In the genomic region with DNA sequence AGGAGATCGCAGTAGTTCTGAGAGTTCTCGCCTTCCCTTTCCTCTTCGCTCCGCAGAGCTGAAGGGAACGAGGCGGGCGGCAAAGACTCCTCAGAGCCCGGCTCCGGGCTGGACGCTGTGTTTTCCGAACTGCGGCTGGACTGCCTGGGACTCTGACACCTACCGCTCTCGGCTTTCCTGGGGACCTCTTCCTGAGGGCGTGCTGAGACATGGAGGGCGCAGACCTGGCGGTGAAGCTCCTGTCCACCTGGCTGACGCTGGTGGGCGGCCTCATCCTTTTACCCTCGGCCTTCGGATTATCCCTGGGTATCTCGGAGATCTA, we compare ENCODE assay signal across 8 mouse cellular contexts. TPM values are rescaled to one million over a fixed set of nuclear protein-coding genes. Genes with fewer than 3 reads are reported as not detected.
DNase-seq lines count a peak whose midpoint lies in the region; ATAC-seq and TF ChIP-seq lines count a peak whose summit lies in the region.

No protein-coding gene starts in this region.

- ATAC-seq in kidney, embryonic 15.5 days (replicated peaks; ENCODE audit: low FRiP score): peak; percentile 60

- peaks cover 18% of the 10 kb centered on the region for H3K4me1 ChIP-seq in kidney, embryonic 15.5 days
- H3K4me1 ChIP-seq in bone marrow, adult 2 months (ENCODE audit: control insufficient read depth, insufficient read depth, low read length): no peaks in the 10 kb centered on the region; the same call in 1 of the 2 replicates
- H3K4me1 ChIP-seq in hindbrain, embryonic 10.5 days (replicated peaks): peaks cover 22% of the 10 kb centered on the region
- peaks cover 23% of the 10 kb centered on the region for H3K4me1 ChIP-seq in midbrain, embryonic 10.5 days

- peaks cover 52% of the 10 kb centered on the region for H3K27me3 ChIP-seq in kidney, embryonic 15.5 days
- peaks cover 62% of the 10 kb centered on the region for H3K27me3 ChIP-seq in hindbrain, embryonic 10.5 days (ENCODE audit: insufficient read depth, poor library complexity, severe bottlenecking)
- H3K27me3 ChIP-seq in midbrain, embryonic 10.5 days (ENCODE audit: low read depth, poor library complexity, severe bottlenecking): peaks cover 61% of the 10 kb centered on the region

- WGBS in kidney, embryonic 15.5 days: under 1% methylated on average over 22 of the region's 22 CpGs
- 1% methylated on average over 22 of the region's 22 CpGs for WGBS in bone marrow, adult 2 months
- under 1% methylated on average over 22 of the region's 22 CpGs for WGBS in hindbrain, embryonic 10.5 days
- WGBS in midbrain, embryonic 10.5 days: 1% methylated on average over 22 of the region's 22 CpGs

- H3K9me3 ChIP-seq in kidney, embryonic 15.5 days (replicated peaks): peaks cover 8% of the 10 kb centered on the region
- H3K9me3 ChIP-seq in hindbrain, embryonic 10.5 days: 0 out of 2 replicates have a peak, but pooled peaks cover 4% of the 10 kb centered on the region
- 0 out of 2 replicates have a peak, but pooled peaks cover 5% of the 10 kb centered on the region for H3K9me3 ChIP-seq in midbrain, embryonic 10.5 days (replicated peaks)

- no peaks in the 10 kb centered on the region for H3K36me3 ChIP-seq in kidney, embryonic 15.5 days
- H3K36me3 ChIP-seq in hindbrain, embryonic 10.5 days: no peaks in the 10 kb centered on the region
- H3K36me3 ChIP-seq in midbrain, embryonic 10.5 days: no peaks in the 10 kb centered on the region

- peak overlapping the region; percentile 46 for H3K9ac ChIP-seq in kidney, embryonic 15.5 days

- no peak for DNase-seq in kidney, adult 18-20 months
- DNase-seq in hindbrain, embryonic 10.5 days (ENCODE audit: low spot score): no peak
- no peak for DNase-seq in midbrain, embryonic 10.5 days (ENCODE audit: low spot score)
- no peak for DNase-seq in T-cell, adult 2 months (ENCODE audit: low spot score)
- no peak for DNase-seq in thymus, postnatal 0 days (ENCODE audit: low spot score)
- DNase-seq in testis, postnatal 10 days (ENCODE audit: low spot score): no peak

- TF ChIP-seq CTCF in bone marrow, adult 2 months (IDR thresholded peaks at IDR 0.05; ENCODE audit: control insufficient read depth, insufficient read depth, low read length): no peak

- TF ChIP-seq POLR2A in bone marrow, adult 2 months (IDR thresholded peaks at IDR 0.05; ENCODE audit: borderline replicate concordance, control insufficient read depth, low read depth, low read length): no peak

- peak overlapping the region; percentile 98 for H3K4me2 ChIP-seq in kidney, embryonic 15.5 days

- H3K4me3 ChIP-seq in kidney, embryonic 15.5 days (replicated peaks): peak overlapping the region; percentile 62
- peak overlapping the region; percentile 73 for H3K4me3 ChIP-seq in bone marrow, adult 2 months (replicated peaks; ENCODE audit: control insufficient read depth, low read depth, low read length)
- H3K4me3 ChIP-seq in hindbrain, embryonic 10.5 days: peak overlapping the region; percentile 74
- peak overlapping the region; percentile 78 for H3K4me3 ChIP-seq in midbrain, embryonic 10.5 days

- no peak overlapping the region for H3K27ac ChIP-seq in kidney, embryonic 15.5 days
- H3K27ac ChIP-seq in bone marrow, adult 2 months (ENCODE audit: control insufficient read depth, insufficient read depth, low read depth, low read length, poor library complexity): peak overlapping the region; percentile 91
- H3K27ac ChIP-seq in hindbrain, embryonic 10.5 days: peak overlapping the region; percentile 70
- H3K27ac ChIP-seq in midbrain, embryonic 10.5 days (replicated peaks): peak overlapping the region; percentile 64; the same call in 1 of the 2 replicates

RNA-seq across cellular contexts. Expression of a gene that starts 1.0 kb away (rescaled TPM):
- polyA plus RNA-seq in kidney, embryonic 15.5 days (2015; fragmentation: Nextera tagmentation; extraction: Ambion mirVana): 1.1 and 1.7 TPM in 2 replicates
- 2.7 and 4.0 TPM in 2 replicates for polyA plus RNA-seq in bone marrow, adult 2 months (2011; ENCODE audit: insufficient read depth, insufficient read length, low replicate concordance, missing spikeins)
- 0.50 and 0.96 TPM in 2 replicates for polyA plus RNA-seq in hindbrain, embryonic 10.5 days (2016; fragmentation: Nextera tagmentation; extraction: Ambion mirVana)
- polyA plus RNA-seq in midbrain, embryonic 10.5 days (2016; fragmentation: Nextera tagmentation; extraction: Ambion mirVana): 0.73 and 1.1 TPM in 2 replicates
- 2.7 and 3.0 TPM in 2 replicates for polyA plus RNA-seq in thymus, postnatal 0 days (2015; fragmentation: Nextera tagmentation; extraction: Ambion mirVana)

RNA-seq across cellular contexts. Expression of a gene that starts 25.8 kb away (rescaled TPM):
- polyA plus RNA-seq in kidney, embryonic 15.5 days (2015; fragmentation: Nextera tagmentation; extraction: Ambion mirVana): 34.3 and 36.5 TPM in 2 replicates
- polyA plus RNA-seq in bone marrow, adult 2 months (2011; ENCODE audit: insufficient read depth, insufficient read length, low replicate concordance, missing spikeins): 6.3 and 9.9 TPM in 2 replicates
- polyA plus RNA-seq in hindbrain, embryonic 10.5 days (2016; fragmentation: Nextera tagmentation; extraction: Ambion mirVana): 25.6 and 29.5 TPM in 2 replicates
- polyA plus RNA-seq in midbrain, embryonic 10.5 days (2016; fragmentation: Nextera tagmentation; extraction: Ambion mirVana): 30.5 and 32.3 TPM in 2 replicates
- polyA plus RNA-seq in thymus, postnatal 0 days (2015; fragmentation: Nextera tagmentation; extraction: Ambion mirVana): 33.5 and 40.3 TPM in 2 replicates

RNA-seq across cellular contexts. Expression of a gene that starts 48.1 kb away (rescaled TPM):
- 164 and 177 TPM in 2 replicates for polyA plus RNA-seq in kidney, embryonic 15.5 days (2015; fragmentation: Nextera tagmentation; extraction: Ambion mirVana)
- polyA plus RNA-seq in bone marrow, adult 2 months (2011; ENCODE audit: insufficient read depth, insufficient read length, low replicate concordance, missing spikeins): 101 and 128 TPM in 2 replicates
- 198 and 208 TPM in 2 replicates for polyA plus RNA-seq in hindbrain, embryonic 10.5 days (2016; fragmentation: Nextera tagmentation; extraction: Ambion mirVana)
- polyA plus RNA-seq in midbrain, embryonic 10.5 days (2016; fragmentation: Nextera tagmentation; extraction: Ambion mirVana): 198 and 202 TPM in 2 replicates
- 265 and 268 TPM in 2 replicates for polyA plus RNA-seq in thymus, postnatal 0 days (2015; fragmentation: Nextera tagmentation; extraction: Ambion mirVana)

RNA-seq across cellular contexts. Expression of a gene that starts 48.2 kb away (rescaled TPM):
- polyA plus RNA-seq in kidney, embryonic 15.5 days (2015; fragmentation: Nextera tagmentation; extraction: Ambion mirVana): 14.2 and 15.4 TPM in 2 replicates
- polyA plus RNA-seq in bone marrow, adult 2 months (2011; ENCODE audit: insufficient read depth, insufficient read length, low replicate concordance, missing spikeins): 21.8 and 50.7 TPM in 2 replicates
- polyA plus RNA-seq in hindbrain, embryonic 10.5 days (2016; fragmentation: Nextera tagmentation; extraction: Ambion mirVana): 18.3 and 23.1 TPM in 2 replicates
- 23.7 and 24.6 TPM in 2 replicates for polyA plus RNA-seq in midbrain, embryonic 10.5 days (2016; fragmentation: Nextera tagmentation; extraction: Ambion mirVana)
- 15.8 and 20.7 TPM in 2 replicates for polyA plus RNA-seq in thymus, postnatal 0 days (2015; fragmentation: Nextera tagmentation; extraction: Ambion mirVana)
